Mouse (Mus musculus) CD4-positive naive resting alpha-beta T cell, adult 76 days (primary cell): ENCODE measurements around the gene Fbxl13. TPM values are rescaled to one million over a fixed set of nuclear protein-coding genes. Genes with fewer than 3 reads are reported as not detected.

ENCODE experiments used
- total RNA-seq: library from RNA; stranded (reverse); gene quantifications from one replicate; pipeline ENCODE4 v1.2.4, GENCODE M21; 2023

Fbxl13 gene
- not detected for total RNA-seq

GRCm38 (mm10) chr5:21645439-21646132 lies at the start of gene Fbxl13, which contains the start of gene Armc10:
Fbxl13 (minus strand) TSS chr5:21645634.
Armc10 (plus strand) TSS chr5:21645813.

DNA sequence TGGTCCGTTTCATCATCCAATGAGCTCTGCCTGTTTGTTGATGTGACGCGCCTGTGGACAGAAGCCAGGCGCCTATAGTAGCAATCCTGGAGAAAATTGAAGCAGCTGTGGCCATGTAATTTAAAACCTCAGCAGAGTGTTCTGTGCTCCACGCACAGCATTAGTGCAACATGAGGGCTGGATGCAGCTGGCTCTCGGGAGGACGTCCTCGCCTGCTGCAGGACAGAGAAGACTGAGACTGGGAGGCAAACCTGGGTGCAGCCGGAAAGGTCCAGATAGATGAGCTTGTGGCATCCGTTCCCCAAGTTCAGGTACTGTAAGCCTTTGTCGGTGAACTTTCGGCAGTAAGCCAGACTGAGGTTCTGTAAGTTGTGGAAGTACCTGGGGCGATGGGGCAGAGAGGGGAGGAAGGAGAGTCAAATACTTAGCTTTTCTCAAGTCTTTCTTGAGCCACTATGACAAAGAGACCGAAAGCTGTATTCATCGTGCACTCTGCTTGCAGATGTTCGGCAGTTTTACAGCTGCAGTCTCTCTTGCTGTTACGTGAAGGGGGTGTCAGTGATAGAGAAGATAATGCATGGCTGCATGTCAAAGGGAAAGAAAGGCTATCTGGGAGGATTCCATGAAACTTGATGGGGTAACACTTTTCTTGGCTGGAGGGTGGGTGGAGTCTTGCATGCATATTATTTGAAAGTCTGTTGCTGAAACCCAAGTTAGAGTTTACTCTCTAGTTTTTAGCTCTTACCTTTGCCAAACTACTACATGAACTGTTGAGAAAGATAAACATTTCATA lies 101.8 kb downstream of the Fbxl13 start, which contains the start of gene Lrrc17:
TSS of gene Lrrc17 (plus strand) at position 151 of the 793 bp plus-strand sequence.

Other genes with a start within 250 kb of the Fbxl13 start
- gene Ccdc146, start 221.0 kb downstream of the Fbxl13 start, total RNA-seq, result not detected
- gene Fam185a, start 220.7 kb downstream of the Fbxl13 start, total RNA-seq, result 3.5 TPM
- not detected for gene Lrrc17, start 102.1 kb downstream of the Fbxl13 start, total RNA-seq
- gene Armc10, start 179 bp upstream of the Fbxl13 start, total RNA-seq, result 41.5 TPM
- 1.6 TPM for gene Napepld, start 55.8 kb upstream of the Fbxl13 start, total RNA-seq
- gene Pmpcb, start 91.5 kb upstream of the Fbxl13 start, total RNA-seq, result 112 TPM
- 56.8 TPM for gene Dnajc2, start 139.6 kb upstream of the Fbxl13 start, total RNA-seq
- 60.9 TPM for gene Psmc2, start 139.6 kb upstream of the Fbxl13 start, total RNA-seq
- gene Slc26a5, start 220.0 kb upstream of the Fbxl13 start, total RNA-seq, result not detected